Mouse (Mus musculus) lung, postnatal 4 days (tissue): ENCODE data around the gene Ctsk.
"Not testable (repeated sequence)": the region's sequence is repeated elsewhere in the genome, so short reads cannot be mapped to it uniquely, and the experiment has no call there.

ENCODE experiments used
- DNase-seq, 2 experiments: peaks; one replicate each; pipeline ENCODE4 v3.0.0; 2021

Gene Ctsk

DNA sequence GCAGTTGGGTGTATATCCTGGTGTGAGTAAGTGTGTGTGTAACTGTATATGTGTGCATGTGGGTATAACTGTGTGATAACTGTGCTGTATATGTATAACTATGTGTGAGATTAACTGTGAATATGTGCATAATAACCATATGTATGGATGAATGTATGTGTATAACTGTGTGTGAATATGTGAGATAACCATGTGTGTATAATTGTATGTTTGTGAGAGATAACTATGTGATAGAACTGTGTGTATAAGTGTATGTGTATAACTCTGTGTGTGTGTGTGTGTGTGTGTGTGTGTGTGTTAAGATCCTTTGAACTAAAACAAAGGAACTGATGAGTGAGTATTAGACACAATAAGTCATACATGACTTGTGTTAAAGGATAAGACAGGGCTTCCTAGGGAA is 27.1 kb downstream of the Ctsk start:
- no peak for DNase-seq

- peak in 1 of 2 experiments; percentile 27 for DNase-seq
These were observed 27.7 kb downstream of the Ctsk start, which contains the start of gene Ctss for GRCm38 (mm10) chr3:95526622-95527211. Gene Ctss, plus strand, starts transcription at chr3:95526786.

DNA sequence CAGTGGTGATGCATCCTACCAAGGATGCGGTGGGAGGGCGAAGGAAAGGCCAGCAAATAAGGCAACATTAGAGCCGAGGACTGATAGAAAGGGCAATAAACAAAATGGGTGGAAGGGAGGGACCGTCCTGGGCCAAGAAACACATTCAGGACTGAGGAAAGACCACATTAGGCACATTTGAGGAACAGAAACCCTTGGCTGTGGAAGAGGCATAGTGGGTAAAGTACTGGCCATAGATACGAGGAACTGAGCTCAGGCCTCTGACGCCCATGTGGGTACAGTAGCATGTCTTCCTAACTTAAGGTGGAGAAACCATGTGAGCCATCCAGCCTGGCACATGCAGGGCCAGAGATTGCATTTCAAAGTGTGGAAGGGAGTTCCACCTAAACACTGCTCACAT is 30.8 kb downstream of the Ctsk start:
- no peak for DNase-seq

GRCm38 (mm10) chr3:95531025-95531424 is 32.0 kb downstream of the Ctsk start:
- DNase-seq: no peak

DNA sequence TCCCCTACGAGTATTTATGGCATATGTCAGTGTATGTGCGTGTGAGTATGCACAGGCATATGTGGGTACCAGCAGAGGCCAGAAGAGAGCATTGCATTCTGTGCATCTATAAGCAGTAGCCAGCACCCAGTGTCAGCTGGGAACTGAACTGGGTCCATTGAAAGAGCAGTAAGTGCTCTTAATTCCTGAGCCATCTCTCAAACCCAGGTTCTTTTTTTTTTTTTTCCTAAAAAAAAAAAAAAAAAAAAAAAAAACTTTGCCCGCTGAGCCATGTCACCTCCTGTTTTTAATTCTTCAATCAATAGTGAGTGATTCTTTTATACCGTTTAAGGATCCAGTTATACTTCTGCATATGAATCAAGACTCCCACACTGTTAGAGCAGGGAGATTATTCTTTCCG is 34.3 kb downstream of the Ctsk start:
- DNase-seq: no peak

GRCm38 (mm10) chr3:95534927-95535326 is 35.9 kb downstream of the Ctsk start:
- no peak for DNase-seq

DNA sequence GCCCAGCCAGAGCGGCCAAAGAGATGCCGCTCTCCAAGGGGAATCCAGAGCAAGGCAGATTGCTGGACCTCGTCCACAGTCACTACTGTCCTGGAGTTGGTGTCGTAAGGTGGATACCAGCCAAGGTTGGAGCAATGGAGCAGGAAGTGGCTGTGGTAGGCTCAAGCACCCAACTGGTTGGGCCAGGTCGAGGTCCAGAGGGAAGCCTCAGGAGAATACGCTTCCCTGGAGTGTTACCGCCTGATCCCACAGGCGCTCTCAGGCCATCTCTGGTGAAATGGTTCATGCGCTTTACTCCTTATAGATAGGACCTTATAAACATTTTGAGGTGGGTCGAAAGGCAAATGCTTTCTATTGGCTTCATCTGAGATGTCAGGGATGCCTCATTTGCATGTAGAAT is 39.9 kb downstream of the Ctsk start:
- DNase-seq: no peak

DNA sequence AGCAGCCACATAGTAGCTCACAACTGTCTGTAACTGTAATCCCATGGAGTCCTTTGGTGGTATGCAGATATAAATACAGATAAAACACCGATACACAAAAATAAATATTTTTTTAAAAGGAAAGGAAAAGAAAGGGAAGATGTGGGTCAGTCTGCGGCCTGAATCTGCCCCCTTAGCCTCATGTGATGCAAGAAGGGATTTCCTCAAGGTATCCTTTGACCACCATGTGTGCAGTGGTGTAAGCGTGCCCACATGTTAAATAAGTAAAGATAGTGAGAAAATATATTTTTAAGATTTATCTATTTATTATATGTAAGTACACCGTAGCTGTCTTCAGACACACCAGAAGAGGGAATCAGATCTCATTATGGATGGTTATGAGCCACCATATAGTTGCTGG is 40.8 kb downstream of the Ctsk start:
- no peak for DNase-seq

GRCm38 (mm10) chr3:95541186-95541585 is 42.1 kb downstream of the Ctsk start:
- DNase-seq: not testable (repeated sequence)

DNA sequence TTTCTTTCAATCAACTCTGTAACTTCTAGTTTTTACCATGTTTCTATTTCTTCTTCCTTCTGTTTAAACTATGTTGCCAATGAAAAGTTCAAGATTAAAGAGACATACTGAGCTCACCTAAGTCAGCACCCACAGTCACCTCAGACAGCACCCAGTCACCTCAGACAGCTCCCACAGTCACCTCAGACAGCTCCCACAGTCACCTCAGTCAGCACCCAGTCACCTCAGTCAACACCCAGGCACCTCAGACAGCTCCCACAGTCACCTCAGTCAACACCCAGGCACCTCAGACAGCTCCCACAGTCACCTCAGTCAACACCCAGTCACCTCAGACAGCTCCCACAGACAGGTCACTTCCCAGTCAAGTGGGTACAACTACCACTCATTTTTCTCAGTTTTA is 43.1 kb downstream of the Ctsk start:
- DNase-seq: no peak

DNA sequence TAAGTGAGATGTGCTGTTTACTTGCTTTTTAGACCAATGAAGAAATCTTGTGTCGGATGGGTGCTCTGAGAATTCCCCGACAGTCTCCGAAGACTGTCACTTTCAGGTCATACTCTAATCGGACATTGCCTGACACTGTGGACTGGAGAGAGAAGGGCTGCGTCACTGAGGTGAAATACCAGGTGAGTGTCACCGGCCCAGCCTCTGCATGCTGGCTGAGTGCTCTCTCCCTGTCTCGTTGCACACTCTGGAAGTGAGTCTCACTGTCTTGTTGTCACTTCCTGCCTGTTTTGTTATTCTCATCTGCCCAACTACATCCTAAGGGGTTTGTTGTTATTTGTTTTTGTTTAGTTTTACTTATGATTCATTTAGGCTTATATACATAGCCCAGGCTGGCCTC is 43.9 kb downstream of the Ctsk start:
- no peak for DNase-seq

- no peak for DNase-seq
These were observed 51.1 kb downstream of the Ctsk start for GRCm38 (mm10) chr3:95550176-95550575.

GRCm38 (mm10) chr3:95553986-95554385 is 54.9 kb downstream of the Ctsk start:
- DNase-seq: no peak
